8 mouse cellular contexts compared by ENCODE assay signal in the genomic region with DNA sequence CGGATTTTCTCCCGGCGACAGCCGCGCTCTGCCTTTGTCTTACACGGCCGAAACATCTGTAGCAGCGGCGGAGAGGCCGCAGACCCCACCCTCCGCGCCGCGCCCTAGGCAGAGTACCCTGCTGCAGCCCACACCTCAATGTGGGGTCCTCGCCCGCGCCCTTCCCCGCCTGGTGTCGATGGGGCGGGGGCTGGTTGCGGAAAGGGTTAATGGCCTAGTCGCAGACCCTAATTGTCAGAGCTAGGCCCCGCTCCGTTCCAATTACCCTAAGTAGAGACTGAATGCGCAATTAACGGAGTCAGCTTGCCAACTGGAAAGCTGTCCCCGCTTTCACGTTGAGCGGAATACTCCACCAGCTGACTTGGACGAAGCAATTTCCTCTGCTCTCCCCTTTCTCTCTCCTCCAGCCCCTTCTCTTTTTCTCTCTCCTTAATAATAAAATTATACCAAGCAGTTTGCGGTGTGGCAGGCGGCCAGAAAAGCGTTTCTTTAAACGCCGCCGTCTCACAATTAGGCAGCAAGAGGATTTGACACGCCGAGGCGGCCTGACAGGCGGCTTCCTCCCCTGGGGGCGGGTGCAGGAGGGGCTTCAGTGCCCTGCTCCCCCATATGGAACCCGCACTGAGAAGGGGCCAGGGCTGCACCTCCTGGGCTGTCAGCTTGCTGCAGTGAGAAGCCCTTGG. TPM values are rescaled to one million over a fixed set of nuclear protein-coding genes. Genes with fewer than 3 reads are reported as not detected.
DNase-seq lines count a peak whose midpoint lies in the region; ATAC-seq and TF ChIP-seq lines count a peak whose summit lies in the region.

No protein-coding gene starts in this region.

- H3K4me3 ChIP-seq in lung, embryonic 14.5 days (ENCODE audit: low read depth, low read length) = peak overlapping the region; percentile 66
- peak overlapping the region; percentile 64 for H3K4me3 ChIP-seq in heart, embryonic 15.5 days
- H3K4me3 ChIP-seq in liver, embryonic 13.5 days (replicated peaks) = peak overlapping the region; percentile 74

- no peak for ATAC-seq in lung, embryonic 14.5 days (ENCODE audit: insufficient read depth)
- ATAC-seq in heart, embryonic 15.5 days (replicated peaks; ENCODE audit: insufficient number of reproducible peaks, insufficient read depth, low FRiP score, low read depth) = no peak
- ATAC-seq in liver, embryonic 13.5 days (ENCODE audit: low read depth) = peak; percentile 1; the same call in 1 of the 2 replicates
- no peak for ATAC-seq in monocyte, adult 5-6 weeks (replicated peaks; ENCODE audit: insufficient number of reproducible peaks, low FRiP score, low TSS enrichment, poor library complexity, severe bottlenecking)

- peak; percentile 83 for DNase-seq in lung, embryonic 14.5 days
- no peak for DNase-seq in lung, postnatal 25 days (ENCODE audit: low spot score)
- peak; percentile 61 for DNase-seq in embryo, embryonic 11 days
- DNase-seq in kidney, postnatal 14 days = peak; percentile 77
- DNase-seq in liver, embryonic 13.5 days = no peak
- peak; percentile 92 for DNase-seq in retina, postnatal 1 day

- peaks cover 62% of the 10 kb centered on the region for H3K4me1 ChIP-seq in lung, embryonic 14.5 days (ENCODE audit: insufficient read depth)
- H3K4me1 ChIP-seq in heart, embryonic 15.5 days (replicated peaks) = peaks cover 96% of the 10 kb centered on the region
- peaks cover 97% of the 10 kb centered on the region for H3K4me1 ChIP-seq in liver, embryonic 13.5 days (replicated peaks)

- H3K4me2 ChIP-seq in lung, embryonic 14.5 days = peak overlapping the region; percentile 100
- H3K4me2 ChIP-seq in heart, embryonic 15.5 days = peak overlapping the region; percentile 98
- H3K4me2 ChIP-seq in liver, embryonic 13.5 days = peak overlapping the region; percentile 100

- H3K27ac ChIP-seq in lung, embryonic 14.5 days (ENCODE audit: low read depth) = peak overlapping the region; percentile 91
- H3K27ac ChIP-seq in heart, embryonic 15.5 days = peak overlapping the region; percentile 99
- H3K27ac ChIP-seq in liver, embryonic 13.5 days = no peak overlapping the region; the same call in 1 of the 2 replicates

- peak overlapping the region; percentile 70 for H3K9ac ChIP-seq in lung, embryonic 14.5 days
- peak overlapping the region; percentile 72 for H3K9ac ChIP-seq in heart, embryonic 15.5 days
- H3K9ac ChIP-seq in liver, embryonic 13.5 days = peak overlapping the region; percentile 83

- no peak for TF ChIP-seq CTCF in lung, embryonic 14.5 days (IDR thresholded peaks at IDR 0.05; ENCODE audit: low read depth)

- 1% methylated on average over 42 of the region's 42 CpGs for WGBS in lung, embryonic 14.5 days
- 3% methylated on average over 42 of the region's 42 CpGs for WGBS in heart, embryonic 15.5 days
- WGBS in liver, embryonic 13.5 days (ENCODE audit: insufficient replicate concordance) = 7% methylated on average over 42 of the region's 42 CpGs

- H3K27me3 ChIP-seq in lung, embryonic 14.5 days (ENCODE audit: insufficient read depth, low read length) = no peaks in the 10 kb centered on the region
- H3K27me3 ChIP-seq in heart, embryonic 15.5 days = no peaks in the 10 kb centered on the region
- H3K27me3 ChIP-seq in liver, embryonic 13.5 days = 0 out of 2 replicates have a peak, but pooled peaks cover 4% of the 10 kb centered on the region

- H3K36me3 ChIP-seq in lung, embryonic 14.5 days (ENCODE audit: insufficient read depth) = peaks cover 10% of the 10 kb centered on the region; the same call in 1 of the 2 replicates
- H3K36me3 ChIP-seq in heart, embryonic 15.5 days = no peaks in the 10 kb centered on the region
- H3K36me3 ChIP-seq in liver, embryonic 13.5 days = peaks cover 6% of the 10 kb centered on the region; the same call in 1 of the 2 replicates

- H3K9me3 ChIP-seq in lung, embryonic 14.5 days (ENCODE audit: low read depth, low read length) = no peaks in the 10 kb centered on the region
- no peaks in the 10 kb centered on the region for H3K9me3 ChIP-seq in heart, embryonic 15.5 days (replicated peaks)
- H3K9me3 ChIP-seq in liver, embryonic 13.5 days (replicated peaks) = no peaks in the 10 kb centered on the region

RNA-seq across cellular contexts. Expression of gene Srebf1, which starts 45.3 kb away (rescaled TPM):
- polyA plus RNA-seq in lung, embryonic 14.5 days (2014; fragmentation: Nextera tagmentation; extraction: Ambion mirVana) = 73.9 and 77.2 TPM in 2 replicates
- polyA plus RNA-seq in heart, embryonic 15.5 days (2015; fragmentation: Nextera tagmentation; extraction: Ambion mirVana) = 36.5 and 61.1 TPM in 2 replicates
- polyA plus RNA-seq in liver, embryonic 13.5 days (2015; fragmentation: Nextera tagmentation; extraction: Ambion mirVana) = 42.2 and 44.1 TPM in 2 replicates
- total RNA-seq in monocyte, adult 5-6 weeks (2017) = 28.9 to 48.1 TPM (median 45.7 TPM) in 3 replicates

Comparison
In these comparisons a context has a peak if more than half of its experiments do, and no peak if none do; other contexts are left out.
1. DNase-seq: peak in lung, embryonic 14.5 days (single experiment), embryo, embryonic 11 days (single experiment), kidney, postnatal 14 days (single experiment) and retina, postnatal 1 day (single experiment); none in lung, postnatal 25 days (single experiment) and liver, embryonic 13.5 days (single experiment).
2. Peak in every context shown above with its lines, with median percentiles within 50 percentile points of each other: H3K4me2 ChIP-seq, H3K4me3 ChIP-seq and H3K9ac ChIP-seq.